Mouse (Mus musculus): ENCODE data around the gene Coq10a.

The Coq10a gene

DNA sequence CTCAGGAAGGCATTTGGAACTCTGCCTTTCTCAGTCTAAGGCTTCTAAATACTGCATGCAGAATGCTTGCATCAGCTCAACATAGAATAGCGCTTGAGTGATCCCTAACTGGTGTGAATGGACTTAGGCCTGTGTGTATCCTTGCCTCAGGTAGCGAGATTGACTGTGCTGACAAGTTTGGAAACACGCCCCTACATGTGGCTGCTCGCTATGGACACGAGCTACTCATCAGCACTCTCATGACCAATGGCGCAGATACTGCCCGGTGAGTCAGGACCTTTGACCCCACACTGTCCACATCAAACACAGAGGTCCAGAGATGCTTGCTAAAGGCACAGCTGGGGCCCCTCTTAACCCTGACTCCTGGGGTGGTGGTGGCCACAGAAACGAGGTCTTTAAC is 13.7 kb upstream of the Coq10a start:
- DNase-seq: no peak

DNA sequence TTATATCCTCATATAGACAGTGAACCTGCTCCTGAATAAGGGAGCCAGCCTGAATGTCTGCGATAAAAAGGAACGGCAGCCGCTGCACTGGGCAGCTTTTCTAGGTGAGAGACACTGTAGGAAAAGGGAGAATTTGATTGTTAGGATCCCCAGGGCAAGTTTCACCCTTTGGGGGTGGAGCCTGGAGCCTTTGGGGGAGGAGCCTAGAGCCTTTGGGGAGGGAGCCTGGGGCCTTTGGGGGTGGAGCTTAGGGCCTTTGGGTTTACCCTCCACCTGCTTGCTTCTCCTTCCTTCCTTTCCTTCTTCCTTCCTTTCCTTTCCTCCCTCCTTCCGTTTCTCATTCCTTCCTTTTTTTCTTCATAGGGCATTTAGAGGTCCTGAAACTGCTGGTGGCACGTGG is 11.8 kb upstream of the Coq10a start:
- DNase-seq: no peak

GRCm38 (mm10) chr10:128379260-128379659 is 10.5 kb upstream of the Coq10a start:
- peak in 1 of 2 experiments; percentile 27 for DNase-seq

- DNase-seq: peak in 1 of 2 experiments; percentile 28
Measured at GRCm38 (mm10) chr10:128378462-128378861, 9.7 kb upstream of the Coq10a start.

- no peak for DNase-seq
Measured at GRCm38 (mm10) chr10:128377940-128378448, 9.2 kb upstream of the Coq10a start.

GRCm38 (mm10) chr10:128377222-128377939 is 8.6 kb upstream of the Coq10a start:
- peak in 1 of 2 experiments; percentile 49 for DNase-seq

GRCm38 (mm10) chr10:128376455-128377211 is 7.8 kb upstream of the Coq10a start, which contains the start of gene Ankrd52:
Gene Ankrd52, plus strand, starts transcription at chr10:128377115.
- DNase-seq: peak; percentile 82 to 96

GRCm38 (mm10) chr10:128376099-128376454 is 7.3 kb upstream of the Coq10a start:
- DNase-seq: no peak

DNA sequence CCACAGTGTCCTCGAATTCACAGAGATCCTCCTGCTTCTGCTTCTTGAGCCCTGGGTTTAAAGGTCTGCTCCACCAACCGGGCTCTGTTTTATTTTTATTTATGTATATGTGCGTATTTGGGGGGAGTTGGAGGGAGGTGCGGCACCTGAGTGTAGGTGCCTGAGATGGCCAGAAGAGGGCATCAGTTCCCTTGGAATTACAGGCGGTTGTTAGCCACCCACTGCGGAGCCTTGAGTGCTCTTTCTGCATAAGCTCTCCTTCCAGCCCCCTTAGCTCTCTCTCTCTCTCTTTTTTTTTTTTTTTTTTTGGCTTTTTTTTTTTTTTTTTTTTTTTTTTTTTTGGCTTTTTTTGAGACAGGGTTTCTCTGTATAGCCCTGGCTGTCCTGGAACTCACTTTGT is 5.6 kb upstream of the Coq10a start:
- DNase-seq: no peak

GRCm38 (mm10) chr10:128372989-128373748 is 4.4 kb upstream of the Coq10a start:
- no peak for DNase-seq

DNA sequence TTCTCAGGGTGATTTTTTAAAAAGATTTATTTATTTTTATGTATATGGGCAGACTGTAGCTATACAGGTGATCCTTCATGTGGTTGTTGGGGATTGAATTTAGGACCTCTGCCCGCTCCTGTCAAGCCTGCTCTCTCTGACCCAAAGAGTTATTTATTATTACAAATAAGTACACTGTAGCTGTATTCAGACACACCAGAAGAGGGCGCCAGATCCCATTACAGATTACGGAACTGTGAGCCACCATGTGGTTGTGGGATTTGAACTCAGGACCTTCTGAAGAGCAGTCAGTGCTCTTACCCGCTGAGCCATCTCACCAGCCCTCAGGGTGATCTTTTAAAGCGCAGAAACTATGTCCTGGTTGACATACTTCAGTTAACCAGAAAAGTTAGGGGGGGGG is 3.3 kb upstream of the Coq10a start:
- DNase-seq: no peak

- DNase-seq: no peak
Measured at GRCm38 (mm10) chr10:128370601-128371000, 1.8 kb upstream of the Coq10a start.

- no peak for DNase-seq
Measured at GRCm38 (mm10) chr10:128370021-128370420, 1.2 kb upstream of the Coq10a start.

DNA sequence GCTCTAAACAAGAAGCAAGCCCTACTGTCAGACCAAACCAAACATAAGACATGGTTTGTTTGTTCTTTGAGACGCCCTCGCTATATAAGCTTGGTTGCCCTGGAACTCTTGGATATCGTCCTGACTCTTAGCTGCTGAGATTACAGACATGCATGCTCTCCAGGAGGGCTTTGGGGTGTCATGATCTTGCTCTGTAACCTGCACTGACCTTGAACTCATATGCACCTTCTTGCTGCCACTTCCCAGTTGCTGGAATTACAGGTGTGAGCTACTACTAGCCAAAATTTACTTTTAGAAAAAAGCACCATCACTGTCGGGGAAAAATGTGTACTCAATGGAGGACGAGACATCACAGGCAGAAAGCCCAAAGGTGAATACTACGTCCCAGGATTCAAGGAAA is 802 bp upstream of the Coq10a start:
- DNase-seq: no peak

DNA sequence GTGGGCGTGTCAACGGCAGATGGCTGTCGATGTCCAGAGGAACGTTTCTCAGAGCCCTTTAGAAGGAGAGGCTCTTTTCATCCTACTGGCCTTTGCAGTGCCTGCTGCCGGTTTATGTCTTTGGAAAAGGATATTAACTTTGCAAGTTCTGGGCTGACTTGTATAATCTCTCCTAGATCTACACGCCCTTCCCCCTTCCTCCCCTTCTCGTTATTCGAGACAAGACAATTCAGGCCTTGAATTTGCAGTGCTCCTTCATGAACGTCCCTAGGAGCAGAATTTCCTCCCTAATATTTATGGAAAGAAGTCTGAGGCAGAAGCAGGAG is 384 bp upstream of the Coq10a start:
- no peak for DNase-seq

GRCm38 (mm10) chr10:128367899-128368401 is 847 bp downstream of the Coq10a start:
- peak in 1 of 2 experiments; percentile 22 for DNase-seq

- peak; percentile 41 to 43 for DNase-seq
Measured at GRCm38 (mm10) chr10:128362568-128362967, 6.2 kb downstream of the Coq10a start.

DNA sequence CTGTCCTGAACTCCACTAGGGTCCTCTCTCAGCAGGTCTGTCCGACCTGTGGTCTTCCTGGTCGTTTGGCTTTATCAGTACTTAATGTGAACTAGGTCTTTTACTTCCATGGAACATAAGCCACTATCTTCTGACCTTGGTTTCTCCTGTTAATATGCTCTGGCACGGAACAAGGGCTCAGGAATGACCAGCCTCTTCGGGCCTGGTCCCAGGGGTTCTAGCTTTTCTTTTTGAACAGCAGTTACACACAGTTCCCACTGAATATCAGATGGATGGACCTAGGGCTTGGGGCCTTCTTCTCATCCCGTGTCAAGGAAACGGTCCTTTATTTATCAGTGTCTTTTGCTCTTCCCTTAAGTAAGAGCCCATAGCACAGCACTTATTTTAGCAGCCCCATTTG is 7.0 kb downstream of the Coq10a start:
- DNase-seq: no peak

GRCm38 (mm10) chr10:128359226-128359625 is 9.6 kb downstream of the Coq10a start:
- DNase-seq: no peak

- DNase-seq: peak; percentile 61 to 70
Measured at GRCm38 (mm10) chr10:128358796-128359195, 10.0 kb downstream of the Coq10a start.

GRCm38 (mm10) chr10:128347541-128347940 is 21.3 kb downstream of the Coq10a start:
- no peak for DNase-seq

DNA sequence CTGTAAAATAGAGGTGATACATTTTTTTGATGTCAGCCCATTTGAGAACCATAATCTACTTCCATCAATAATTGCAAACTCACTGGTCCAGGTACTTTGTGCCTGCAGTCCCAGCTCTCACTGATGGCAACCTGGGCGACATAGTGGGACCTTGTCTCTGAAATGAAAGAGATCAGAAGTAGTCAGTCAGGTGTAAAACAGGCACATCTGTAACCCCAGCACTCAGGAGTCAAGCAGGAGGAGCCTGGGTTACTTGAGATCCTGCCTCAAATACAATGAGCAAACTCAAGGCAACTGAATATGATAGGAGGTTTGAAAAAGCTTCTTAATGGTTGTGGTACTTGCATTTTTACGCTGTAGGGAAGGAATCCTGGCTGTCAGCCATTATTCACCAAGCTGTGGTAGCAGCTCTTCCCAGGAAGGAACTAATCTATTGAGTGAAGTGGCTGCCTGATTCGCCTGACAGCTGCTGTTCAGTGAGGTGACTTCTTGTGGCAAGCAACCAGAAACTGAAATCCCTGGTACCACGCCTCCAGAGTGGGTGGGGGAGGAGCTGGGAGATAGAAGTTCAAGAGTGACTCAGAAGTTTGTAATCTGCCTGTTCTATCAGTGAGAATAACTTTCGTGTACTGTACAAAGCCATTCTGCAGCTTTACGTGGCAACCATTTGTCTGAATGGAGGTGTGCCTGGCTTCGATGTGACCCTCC is 24.1 kb downstream of the Coq10a start:
- peak in 1 of 2 experiments; percentile 26 for DNase-seq

- DNase-seq: no peak
Measured at GRCm38 (mm10) chr10:128343436-128343835, 25.4 kb downstream of the Coq10a start.
